ENCODE assay signal across 8 mouse cellular contexts in the genomic region with DNA sequence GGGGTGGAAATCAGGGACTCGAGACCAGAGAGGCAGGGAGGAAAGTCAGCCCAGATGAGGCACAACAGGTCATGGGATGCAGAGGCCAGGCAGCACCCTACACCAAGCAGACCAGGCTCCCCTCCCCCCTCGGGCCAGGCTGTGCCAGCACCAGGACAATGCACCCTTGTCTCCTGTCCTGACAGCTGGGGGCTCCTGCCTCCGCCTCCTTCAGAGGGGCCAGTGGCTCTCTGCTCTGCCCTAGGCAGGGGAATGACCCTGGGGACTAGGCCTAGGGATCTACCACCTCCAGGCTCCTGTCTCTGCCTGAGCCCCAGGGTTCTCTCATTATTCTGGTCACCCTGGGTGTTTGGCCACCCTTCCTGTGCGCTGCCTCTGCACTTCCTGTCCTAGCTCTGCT. TPM values are rescaled to one million over a fixed set of nuclear protein-coding genes. Genes with fewer than 3 reads are reported as not detected.
DNase-seq lines count a peak whose midpoint lies in the region; ATAC-seq and TF ChIP-seq lines count a peak whose summit lies in the region.

No protein-coding gene starts in this region.

- peak overlapping the region; percentile 45 for H3K9ac ChIP-seq in forebrain, embryonic 13.5 days
- peak overlapping the region; percentile 89 for H3K9ac ChIP-seq in heart, embryonic 16.5 days (ENCODE audit: low read length)
- H3K9ac ChIP-seq in neural tube, embryonic 15.5 days (replicated peaks): no peak overlapping the region
- no peak overlapping the region for H3K9ac ChIP-seq in kidney, embryonic 14.5 days (ENCODE audit: low read depth, low read length)

- no peaks in the 10 kb centered on the region; the same call in 1 of the 2 replicates for H3K27me3 ChIP-seq in cerebellum, adult 2 months (ENCODE audit: control insufficient read depth, insufficient read depth, low read length)
- peaks cover 26% of the 10 kb centered on the region for H3K27me3 ChIP-seq in forebrain, embryonic 13.5 days
- H3K27me3 ChIP-seq in heart, embryonic 16.5 days (ENCODE audit: control insufficient read depth, insufficient read depth, low read length): no peaks in the 10 kb centered on the region
- H3K27me3 ChIP-seq in neural tube, embryonic 15.5 days (replicated peaks): 0 out of 2 replicates have a peak, but pooled peaks cover 8% of the 10 kb centered on the region
- H3K27me3 ChIP-seq in kidney, embryonic 14.5 days (ENCODE audit: control insufficient read depth, insufficient read depth, low read length): peaks cover 18% of the 10 kb centered on the region

- 40% methylated on average over 4 of the region's 4 CpGs for WGBS in cerebellum, adult 2 months
- WGBS in forebrain, embryonic 13.5 days: 18% methylated on average over 4 of the region's 4 CpGs
- WGBS in heart, embryonic 16.5 days: 15% methylated on average over 4 of the region's 4 CpGs
- WGBS in neural tube, embryonic 15.5 days: 29% methylated on average over 4 of the region's 4 CpGs
- WGBS in kidney, embryonic 14.5 days: 23% methylated on average over 3 of the region's 4 CpGs

- peak overlapping the region; percentile 22; the same call in 1 of the 2 replicates for H3K4me2 ChIP-seq in forebrain, embryonic 13.5 days
- H3K4me2 ChIP-seq in heart, embryonic 16.5 days (ENCODE audit: low read depth, low read length): peak overlapping the region; percentile 77
- H3K4me2 ChIP-seq in neural tube, embryonic 15.5 days: no peak overlapping the region
- no peak overlapping the region for H3K4me2 ChIP-seq in kidney, embryonic 14.5 days (replicated peaks; ENCODE audit: low read depth, low read length)

- H3K4me3 ChIP-seq in cerebellum, adult 2 months (replicated peaks; ENCODE audit: insufficient read depth, low read depth, low read length): no peak overlapping the region
- H3K4me3 ChIP-seq in forebrain, embryonic 13.5 days: no peak overlapping the region
- peak overlapping the region; percentile 58 for H3K4me3 ChIP-seq in heart, embryonic 16.5 days (ENCODE audit: low read length)
- no peak overlapping the region for H3K4me3 ChIP-seq in left cerebral cortex, adult 2 months
- H3K4me3 ChIP-seq in neural tube, embryonic 15.5 days (replicated peaks): no peak overlapping the region
- no peak overlapping the region for H3K4me3 ChIP-seq in kidney, embryonic 14.5 days (ENCODE audit: low read length)

- H3K9me3 ChIP-seq in forebrain, embryonic 13.5 days (replicated peaks): no peaks in the 10 kb centered on the region
- H3K9me3 ChIP-seq in heart, embryonic 16.5 days (replicated peaks; ENCODE audit: control insufficient read depth, low read length): no peaks in the 10 kb centered on the region
- H3K9me3 ChIP-seq in neural tube, embryonic 15.5 days (replicated peaks): no peaks in the 10 kb centered on the region
- no peaks in the 10 kb centered on the region for H3K9me3 ChIP-seq in kidney, embryonic 14.5 days (ENCODE audit: control insufficient read depth, low read length)

- intact Hi-C loops in left cerebral cortex, adult 2 months (cut with DNase I): no loop called here

- peak; percentile 45 to 64 for DNase-seq in cerebellum, adult 2 months
- DNase-seq in left cerebral cortex, adult 2 months (ENCODE audit: extremely low spot score in 1 of 2, low spot score in 2 of 2): peak in 1 of 2 experiments; percentile 72
- no peak for DNase-seq in spleen, adult 18-20 months

- ATAC-seq in cerebellum, adult (ENCODE audit: insufficient number of reproducible peaks, low FRiP score, low TSS enrichment): no peak; the same call in 1 of the 2 replicates
- peak; percentile 78 for ATAC-seq in forebrain, embryonic 13.5 days
- ATAC-seq in heart, embryonic 16.5 days (replicated peaks; ENCODE audit: extremely low read depth, insufficient read depth, low FRiP score): no peak
- ATAC-seq in neural tube, embryonic 15.5 days (ENCODE audit: low FRiP score): 0 out of 2 replicates have a peak, but pooled peaks have one; percentile 49
- ATAC-seq in kidney, embryonic 14.5 days (ENCODE audit: low FRiP score, low TSS enrichment): no peak; the same call in 1 of the 2 replicates

- H3K27ac ChIP-seq in cerebellum, adult 2 months (ENCODE audit: insufficient read depth, low read length): peak overlapping the region; percentile 55; the same call in 1 of the 2 replicates
- peak overlapping the region; percentile 55 for H3K27ac ChIP-seq in forebrain, embryonic 13.5 days
- H3K27ac ChIP-seq in heart, embryonic 16.5 days (ENCODE audit: low read length): peak overlapping the region; percentile 99
- peak overlapping the region; percentile 76 for H3K27ac ChIP-seq in left cerebral cortex, adult 2 months
- peak overlapping the region; percentile 65 for H3K27ac ChIP-seq in neural tube, embryonic 15.5 days (replicated peaks)
- H3K27ac ChIP-seq in kidney, embryonic 14.5 days (ENCODE audit: low read depth, low read length): no peak overlapping the region

- TF ChIP-seq CTCF in cerebellum, adult 2 months (IDR thresholded peaks at IDR 0.05; ENCODE audit: borderline replicate concordance, insufficient read depth, low read depth, low read length): no peak
- no peak for TF ChIP-seq CTCF in left cerebral cortex, adult 2 months (IDR thresholded peaks at IDR 0.05)

- H3K36me3 ChIP-seq in forebrain, embryonic 13.5 days (ENCODE audit: poor library complexity, severe bottlenecking): peaks cover 2% of the 10 kb centered on the region; the same call in 1 of the 2 replicates
- H3K36me3 ChIP-seq in heart, embryonic 16.5 days (ENCODE audit: control insufficient read depth, insufficient read depth): no peaks in the 10 kb centered on the region
- H3K36me3 ChIP-seq in neural tube, embryonic 15.5 days: no peaks in the 10 kb centered on the region
- H3K36me3 ChIP-seq in kidney, embryonic 14.5 days (ENCODE audit: control insufficient read depth, insufficient read depth, low read length): no peaks in the 10 kb centered on the region

- TF ChIP-seq POLR2A in cerebellum, adult 2 months (IDR thresholded peaks at IDR 0.05; ENCODE audit: borderline replicate concordance, insufficient read depth, low read length): no peak

- H3K4me1 ChIP-seq in cerebellum, adult 2 months (ENCODE audit: control insufficient read depth, insufficient read depth, low read length): peaks cover 33% of the 10 kb centered on the region
- peaks cover 39% of the 10 kb centered on the region for H3K4me1 ChIP-seq in forebrain, embryonic 13.5 days
- H3K4me1 ChIP-seq in heart, embryonic 16.5 days (ENCODE audit: control insufficient read depth, insufficient read depth, low read length): peaks cover 39% of the 10 kb centered on the region
- peaks cover 32% of the 10 kb centered on the region for H3K4me1 ChIP-seq in neural tube, embryonic 15.5 days
- no peaks in the 10 kb centered on the region for H3K4me1 ChIP-seq in kidney, embryonic 14.5 days (ENCODE audit: control insufficient read depth, insufficient read depth, low read length)

RNA-seq across cellular contexts. Expression of gene Josd2, which starts 6.6 kb away (rescaled TPM):
- polyA plus RNA-seq in cerebellum, adult 2 months (2012; rRNA removed): 273 and 294 TPM in 2 replicates
- 49.0 and 56.1 TPM in 2 replicates for polyA plus RNA-seq in forebrain, embryonic 13.5 days (2015; fragmentation: Nextera tagmentation; extraction: Ambion mirVana)
- 157 and 169 TPM in 2 replicates for polyA plus RNA-seq in heart, embryonic 16.5 days (2015; fragmentation: Nextera tagmentation; extraction: Ambion mirVana)
- 10 to 100 TPM; 72.3 to 86.6 TPM for total RNA-seq in left cerebral cortex, adult 2 months (2021)
- polyA plus RNA-seq in neural tube, embryonic 15.5 days (2015; fragmentation: Nextera tagmentation; extraction: Ambion mirVana): 45.2 and 51.0 TPM in 2 replicates
- 64.9 and 78.9 TPM in 2 replicates for polyA plus RNA-seq in kidney, embryonic 14.5 days (2014; fragmentation: Nextera tagmentation; extraction: Ambion mirVana)

RNA-seq across cellular contexts. Expression of gene Aspdh, which starts 9.2 kb away (rescaled TPM):
- 9.3 and 10.2 TPM in 2 replicates for polyA plus RNA-seq in cerebellum, adult 2 months (2012; rRNA removed)
- 3.8 and 4.0 TPM in 2 replicates for polyA plus RNA-seq in forebrain, embryonic 13.5 days (2015; fragmentation: Nextera tagmentation; extraction: Ambion mirVana)
- 0.62 and 1.2 TPM in 2 replicates for polyA plus RNA-seq in heart, embryonic 16.5 days (2015; fragmentation: Nextera tagmentation; extraction: Ambion mirVana)
- total RNA-seq in left cerebral cortex, adult 2 months (2021): 10 to 100 TPM in 1 of 2 experiments, 1 to 10 TPM in 1; 9.8 to 10.0 TPM
- 2.2 and 4.2 TPM in 2 replicates for polyA plus RNA-seq in neural tube, embryonic 15.5 days (2015; fragmentation: Nextera tagmentation; extraction: Ambion mirVana)
- 0.88 and 1.6 TPM in 2 replicates for polyA plus RNA-seq in kidney, embryonic 14.5 days (2014; fragmentation: Nextera tagmentation; extraction: Ambion mirVana)

RNA-seq across cellular contexts. Expression of gene Emc10, which starts 21.9 kb away (rescaled TPM):
- 302 and 309 TPM in 2 replicates for polyA plus RNA-seq in cerebellum, adult 2 months (2012; rRNA removed)
- polyA plus RNA-seq in forebrain, embryonic 13.5 days (2015; fragmentation: Nextera tagmentation; extraction: Ambion mirVana): 101 and 106 TPM in 2 replicates
- 87.9 and 88.7 TPM in 2 replicates for polyA plus RNA-seq in heart, embryonic 16.5 days (2015; fragmentation: Nextera tagmentation; extraction: Ambion mirVana)
- 100 to 1,000 TPM; 192 to 201 TPM for total RNA-seq in left cerebral cortex, adult 2 months (2021)
- polyA plus RNA-seq in neural tube, embryonic 15.5 days (2015; fragmentation: Nextera tagmentation; extraction: Ambion mirVana): 144 and 157 TPM in 2 replicates
- polyA plus RNA-seq in kidney, embryonic 14.5 days (2014; fragmentation: Nextera tagmentation; extraction: Ambion mirVana): 122 and 138 TPM in 2 replicates

RNA-seq across cellular contexts. Expression of gene Fam71e1, which starts 22.0 kb away (rescaled TPM):
- polyA plus RNA-seq in cerebellum, adult 2 months (2012; rRNA removed): 32.6 and 34.0 TPM in 2 replicates
- 30.1 and 35.0 TPM in 2 replicates for polyA plus RNA-seq in forebrain, embryonic 13.5 days (2015; fragmentation: Nextera tagmentation; extraction: Ambion mirVana)
- 6.8 and 7.6 TPM in 2 replicates for polyA plus RNA-seq in heart, embryonic 16.5 days (2015; fragmentation: Nextera tagmentation; extraction: Ambion mirVana)
- total RNA-seq in left cerebral cortex, adult 2 months (2021): 10 to 100 TPM; 15.5 to 21.0 TPM
- 22.6 and 23.2 TPM in 2 replicates for polyA plus RNA-seq in neural tube, embryonic 15.5 days (2015; fragmentation: Nextera tagmentation; extraction: Ambion mirVana)
- polyA plus RNA-seq in kidney, embryonic 14.5 days (2014; fragmentation: Nextera tagmentation; extraction: Ambion mirVana): 13.2 and 16.6 TPM in 2 replicates

RNA-seq across cellular contexts. Expression of gene Lrrc4b, which starts 45.6 kb away (rescaled TPM):
- 190 and 214 TPM in 2 replicates for polyA plus RNA-seq in cerebellum, adult 2 months (2012; rRNA removed)
- 11.6 and 12.6 TPM in 2 replicates for polyA plus RNA-seq in forebrain, embryonic 13.5 days (2015; fragmentation: Nextera tagmentation; extraction: Ambion mirVana)
- 1.2 and 1.3 TPM in 2 replicates for polyA plus RNA-seq in heart, embryonic 16.5 days (2015; fragmentation: Nextera tagmentation; extraction: Ambion mirVana)
- 100 to 1,000 TPM; 278 to 294 TPM for total RNA-seq in left cerebral cortex, adult 2 months (2021)
- polyA plus RNA-seq in neural tube, embryonic 15.5 days (2015; fragmentation: Nextera tagmentation; extraction: Ambion mirVana): 11.0 and 14.9 TPM in 2 replicates
- polyA plus RNA-seq in kidney, embryonic 14.5 days (2014; fragmentation: Nextera tagmentation; extraction: Ambion mirVana): 0.50 and 0.70 TPM in 2 replicates

Comparison
In these comparisons a context has a peak if more than half of its experiments do, and no peak if none do; other contexts are left out.
1. DNase-seq: peak in cerebellum, adult 2 months (2 of 2); none in spleen, adult 18-20 months (0 of 2).
2. ATAC-seq: peak in forebrain, embryonic 13.5 days (single experiment) and neural tube, embryonic 15.5 days (single experiment); none in cerebellum, adult (single experiment), heart, embryonic 16.5 days (single experiment) and kidney, embryonic 14.5 days (single experiment).
3. H3K4me2 ChIP-seq: peak in forebrain, embryonic 13.5 days (single experiment) and heart, embryonic 16.5 days (single experiment); none in neural tube, embryonic 15.5 days (single experiment) and kidney, embryonic 14.5 days (single experiment).
4. H3K9ac ChIP-seq: peak in forebrain, embryonic 13.5 days (single experiment) and heart, embryonic 16.5 days (single experiment); none in neural tube, embryonic 15.5 days (single experiment) and kidney, embryonic 14.5 days (single experiment).